Mouse (Mus musculus) cortical plate, adult 2 months (tissue): ENCODE data around the gene Jhy.

ENCODE experiments used
- CTCF ChIP-seq: fragments of 200-500 bp; IDR thresholded peaks from 2 replicates; pipeline ENCODE4 v1.5.1; 2011; ENCODE audit warnings: mild to moderate bottlenecking, control low read depth, low read length; ENCODE audit not compliant: insufficient read depth; ENCODE audit errors: extremely low read depth
- POLR2A ChIP-seq: fragments of 200-500 bp; IDR thresholded peaks from 2 replicates; pipeline ENCODE4 v1.6.1; 2011; ENCODE audit warnings: mild to moderate bottlenecking, low read length, control low read depth; ENCODE audit not compliant: insufficient read depth; ENCODE audit errors: extremely low read depth

DNA sequence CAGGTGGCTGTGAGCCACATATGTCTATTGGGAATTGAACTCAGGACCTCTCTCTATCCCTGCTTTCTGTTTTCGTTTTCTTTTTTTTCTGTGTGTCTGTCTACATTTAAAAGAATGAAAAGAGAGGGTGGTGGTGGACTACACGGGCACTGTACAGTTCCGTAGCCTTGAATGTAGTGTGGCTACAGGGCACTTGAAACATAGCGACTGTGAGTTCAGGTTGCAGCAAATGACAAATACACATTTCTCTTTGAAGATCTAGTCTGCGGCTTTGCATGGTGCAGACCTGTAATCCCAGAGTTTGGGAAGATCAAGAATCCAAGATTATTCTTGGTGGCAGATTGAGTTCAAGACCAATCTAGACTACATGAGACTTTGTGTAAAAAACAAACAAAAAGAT, 93.6 kb downstream of the Jhy start:
- TF ChIP-seq CTCF, result no peak
- no peak for TF ChIP-seq POLR2A
